Mouse (Mus musculus) heart, embryonic 15.5 days (tissue): Measurements from ENCODE around the gene Dgcr8. TPM values are rescaled to one million over a fixed set of nuclear protein-coding genes. Genes with fewer than 3 reads are reported as not detected.

ENCODE experiments used
- ATAC-seq: fragments of 200-750 bp; cut with Nextera tagmentation; replicated peaks from 2 replicates; pipeline ENCODE4 v1.8.0; 2017; ENCODE audit warnings: low read depth, moderate TSS enrichment; ENCODE audit not compliant: insufficient number of reproducible peaks, insufficient read depth, low FRiP score
- H3K27ac ChIP-seq: fragments of 300-500 bp; sonication (generic); 2 replicates; pipeline ENCODE4 v1.5.1; 2015; ENCODE audit warnings: mild to moderate bottlenecking, inconsistent platforms
- H3K27me3 ChIP-seq: fragments of 300-500 bp; sonication (generic); 2 replicates; pipeline ENCODE4 v1.6.1; 2015; ENCODE audit warnings: inconsistent platforms
- H3K36me3 ChIP-seq: fragments of 300-500 bp; sonication (generic); 2 replicates; pipeline ENCODE4 v1.6.1; 2015; ENCODE audit warnings: mild to moderate bottlenecking, inconsistent platforms
- H3K4me1 ChIP-seq: fragments of 300-500 bp; sonication (generic); replicated peaks from 2 replicates; pipeline ENCODE4 v1.6.1; 2015; ENCODE audit warnings: inconsistent platforms
- H3K4me2 ChIP-seq: fragments of 300-500 bp; sonication (generic); 2 replicates; pipeline ENCODE4 v1.6.1; 2015; ENCODE audit warnings: inconsistent platforms, mild to moderate bottlenecking, moderate library complexity
- H3K4me3 ChIP-seq: fragments of 300-500 bp; sonication (generic); 2 replicates; pipeline ENCODE4 v1.5.1; 2015; ENCODE audit warnings: mild to moderate bottlenecking, inconsistent platforms
- H3K9ac ChIP-seq: fragments of 300-500 bp; sonication (generic); 2 replicates; pipeline ENCODE4 v1.6.1; 2015; ENCODE audit warnings: mild to moderate bottlenecking, inconsistent platforms
- H3K9me3 ChIP-seq: fragments of 300-500 bp; sonication (generic); replicated peaks from 2 replicates; pipeline ENCODE4 v1.6.1; 2016; ENCODE audit warnings: inconsistent platforms
- WGBS: fragments of 180-500 bp; shearing (Covaris S2); methylation state at CpG from one replicate; pipeline ENCODE4 v1.1.7; 2015; ENCODE audit warnings: mixed read lengths; 5-methylcytosine and 5-hydroxymethylcytosine counted together
- polyA plus RNA-seq: library from polyadenylated mRNA; unstranded; fragments of >200 nt; fragmentation: Nextera tagmentation; extraction: Ambion mirVana; gene quantifications from 2 replicates; pipeline ENCODE4 v1.2.1, GENCODE M21; 2015

Dgcr8 gene
- polyA plus RNA-seq, 1 experiment from 2014 or later: 15.8 TPM

DNA sequence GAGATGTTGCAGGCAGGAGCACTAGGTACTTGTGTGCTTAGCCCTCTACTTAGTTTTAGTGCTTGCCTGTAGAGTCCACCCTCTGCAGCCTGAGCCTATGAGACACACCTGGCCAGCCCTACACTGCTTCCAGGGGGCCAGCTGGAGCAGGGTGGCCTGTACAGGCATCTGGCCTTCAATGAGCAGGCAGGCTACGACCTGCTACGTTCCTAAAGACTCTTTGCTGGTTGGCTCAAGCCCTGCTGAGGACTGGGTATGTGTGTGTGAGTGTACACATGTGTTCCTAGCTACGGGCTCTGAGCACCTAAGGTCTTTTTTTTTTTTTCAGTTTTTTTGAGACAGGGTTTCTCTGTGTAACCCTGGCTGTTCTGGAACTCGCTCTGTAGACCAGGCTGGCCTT, 57.6 kb downstream of the Dgcr8 start:
- Histone ChIP-seq H3K27me3 (no peaks in the 10 kb centered on the region), H3K27ac (peak overlapping the region; percentile 96), H3K4me2 (no peak overlapping the region), H3K4me1 (peaks cover 77% of the 10 kb centered on the region), H3K4me3 (no peak overlapping the region), H3K9ac (no peak overlapping the region), H3K9me3 (no peaks in the 10 kb centered on the region), H3K36me3 (peaks cover 14% of the 10 kb centered on the region)
- WGBS: 71% methylated on average over 4 of the region's 4 CpGs
- no peak for ATAC-seq

DNA sequence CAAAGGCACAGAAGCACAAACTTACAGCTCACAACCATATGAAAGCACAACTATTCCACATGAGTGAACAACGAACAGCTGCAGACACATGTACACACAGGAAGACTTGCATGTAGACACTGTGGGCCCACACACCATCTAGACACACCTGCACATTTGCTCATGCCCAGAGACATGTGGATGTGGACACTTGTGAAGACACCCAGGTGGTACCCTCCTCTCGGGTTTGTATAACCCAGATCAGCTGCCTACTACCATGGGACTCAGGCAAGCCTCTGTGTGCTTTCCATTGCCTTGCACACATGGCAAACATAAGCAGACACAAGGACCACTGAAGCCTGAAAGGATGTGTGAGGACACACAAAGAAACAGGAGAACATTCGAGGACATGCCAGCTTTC, 58.0 kb downstream of the Dgcr8 start:
- peak overlapping the region; percentile 60 for H3K4me2 ChIP-seq
- H3K4me1 ChIP-seq: peaks cover 73% of the 10 kb centered on the region
- WGBS: 77% methylated on average over 3 of the region's 3 CpGs
- no peak overlapping the region for H3K9ac ChIP-seq
- peak overlapping the region; percentile 96 for H3K27ac ChIP-seq
- ATAC-seq: no peak
- no peaks in the 10 kb centered on the region for H3K9me3 ChIP-seq
- no peak overlapping the region for H3K4me3 ChIP-seq
- H3K36me3 ChIP-seq: peaks cover 18% of the 10 kb centered on the region
- H3K27me3 ChIP-seq: no peaks in the 10 kb centered on the region

DNA sequence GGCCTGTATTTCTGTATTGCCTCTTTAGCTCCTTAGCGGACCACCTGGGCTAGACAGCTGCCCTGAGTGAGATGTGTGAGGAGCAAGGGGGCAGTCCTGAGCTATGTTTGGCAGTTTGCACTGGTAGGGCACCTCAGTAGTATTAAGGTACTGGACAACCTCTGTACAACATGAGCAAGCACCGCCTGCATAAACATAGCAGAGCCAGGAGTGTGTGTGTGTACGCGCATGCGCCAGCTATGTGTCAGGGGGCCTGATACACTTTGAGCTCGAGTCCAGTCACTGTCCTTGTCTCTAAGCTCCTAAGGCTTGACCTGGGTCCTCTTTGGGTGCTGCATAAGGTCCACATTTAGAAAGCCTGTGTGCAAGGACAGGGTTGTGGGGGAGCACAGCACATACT, 58.4 kb downstream of the Dgcr8 start:
- Histone ChIP-seq H3K4me3 (peak overlapping the region; percentile 3; the same call in 1 of the 2 replicates), H3K36me3 (peaks cover 23% of the 10 kb centered on the region), H3K4me1 (peaks cover 69% of the 10 kb centered on the region), H3K27ac (peak overlapping the region; percentile 96), H3K9ac (peak overlapping the region; percentile 35), H3K27me3 (no peaks in the 10 kb centered on the region), H3K4me2 (peak overlapping the region; percentile 60), H3K9me3 (no peaks in the 10 kb centered on the region)
- WGBS: 55% methylated on average over 6 of the region's 6 CpGs
- ATAC-seq: 0 out of 2 replicates have a peak, but pooled peaks have one; percentile 6

DNA sequence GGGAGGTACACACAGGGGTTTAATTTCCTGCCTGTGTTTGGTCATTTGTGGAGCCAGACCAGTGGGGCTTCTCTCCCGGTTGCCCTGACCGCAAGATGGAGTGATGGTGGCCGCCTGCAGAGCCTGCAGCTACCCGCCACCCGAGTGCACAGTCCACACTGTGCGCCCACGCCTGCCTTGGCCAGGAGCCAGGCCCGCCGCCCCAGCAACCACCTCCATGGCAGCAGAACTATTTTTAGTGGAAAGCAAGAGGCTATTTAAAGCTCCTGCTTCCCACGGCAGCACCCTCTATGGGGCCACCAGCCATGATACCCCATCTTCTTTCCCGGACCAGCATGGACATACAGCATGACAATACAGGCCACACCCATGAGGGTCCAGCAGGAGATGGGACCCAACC, 59.4 kb downstream of the Dgcr8 start:
- H3K27ac ChIP-seq: peak overlapping the region; percentile 96
- peaks cover 33% of the 10 kb centered on the region for H3K36me3 ChIP-seq
- WGBS: 15% methylated on average over 11 of the region's 11 CpGs
- H3K27me3 ChIP-seq: no peaks in the 10 kb centered on the region
- H3K4me2 ChIP-seq: peak overlapping the region; percentile 60
- H3K9me3 ChIP-seq: no peaks in the 10 kb centered on the region
- H3K4me3 ChIP-seq: peak overlapping the region; percentile 31
- ATAC-seq: peak; percentile 60
- H3K4me1 ChIP-seq: peaks cover 67% of the 10 kb centered on the region
- H3K9ac ChIP-seq: peak overlapping the region; percentile 35

DNA sequence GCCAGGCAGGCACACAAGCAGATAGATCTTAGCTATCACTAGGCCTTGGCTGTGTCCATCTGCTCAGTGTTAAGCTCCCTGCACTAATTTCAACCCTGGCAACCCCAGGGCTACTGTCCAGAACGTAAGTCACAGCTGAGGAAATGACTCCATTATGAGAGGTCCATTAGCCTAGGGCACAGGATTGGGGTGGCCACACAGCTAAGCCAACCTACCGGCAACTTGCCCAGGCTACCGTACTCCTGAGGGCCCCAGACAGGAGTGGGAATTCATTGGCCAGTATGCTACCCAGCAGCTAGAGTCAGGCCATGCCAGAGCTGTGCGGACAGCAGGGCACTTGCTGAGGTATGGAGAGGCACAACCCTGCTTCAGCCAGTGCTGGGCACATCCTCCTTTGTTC, 60.2 kb downstream of the Dgcr8 start:
- WGBS: 81% methylated on average over 4 of the region's 4 CpGs
- H3K4me1 ChIP-seq: peaks cover 61% of the 10 kb centered on the region
- no peaks in the 10 kb centered on the region for H3K9me3 ChIP-seq
- peak overlapping the region; percentile 96 for H3K27ac ChIP-seq
- H3K27me3 ChIP-seq: no peaks in the 10 kb centered on the region
- no peak for ATAC-seq
- H3K9ac ChIP-seq: peak overlapping the region; percentile 35
- peak overlapping the region; percentile 60 for H3K4me2 ChIP-seq
- H3K4me3 ChIP-seq: no peak overlapping the region
- H3K36me3 ChIP-seq: peaks cover 40% of the 10 kb centered on the region

DNA sequence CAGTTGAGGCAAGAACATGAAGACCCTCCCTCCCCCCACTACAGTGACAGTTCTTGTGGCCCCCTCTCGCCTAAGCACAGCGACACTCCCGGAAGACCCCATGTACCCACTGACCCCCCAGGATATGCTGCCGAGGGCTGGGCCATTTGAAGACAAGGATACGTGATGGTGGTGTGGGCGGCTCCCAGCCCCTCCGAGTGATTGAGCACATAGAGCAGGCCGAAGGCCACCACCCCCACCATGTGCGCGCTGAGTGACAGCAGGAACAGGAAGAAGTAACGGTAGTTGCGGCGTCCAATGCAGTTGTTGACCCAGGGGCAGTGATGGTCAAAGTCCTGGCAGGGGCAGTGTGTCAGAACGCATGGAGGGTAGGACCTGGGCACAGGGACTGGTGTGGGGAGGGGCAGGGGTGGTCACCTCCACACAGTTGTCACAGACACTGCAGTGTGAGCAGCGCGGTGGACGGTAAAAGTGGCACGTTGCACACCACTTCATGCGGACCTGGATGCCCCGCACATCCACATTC, 61.1 kb downstream of the Dgcr8 start:
- Histone ChIP-seq H3K9me3 (no peaks in the 10 kb centered on the region), H3K9ac (no peak overlapping the region), H3K4me1 (peaks cover 52% of the 10 kb centered on the region), H3K27me3 (no peaks in the 10 kb centered on the region), H3K4me2 (no peak overlapping the region), H3K36me3 (peaks cover 49% of the 10 kb centered on the region), H3K4me3 (no peak overlapping the region), H3K27ac (no peak overlapping the region)
- ATAC-seq: no peak
- 91% methylated on average over 20 of the region's 20 CpGs for WGBS

DNA sequence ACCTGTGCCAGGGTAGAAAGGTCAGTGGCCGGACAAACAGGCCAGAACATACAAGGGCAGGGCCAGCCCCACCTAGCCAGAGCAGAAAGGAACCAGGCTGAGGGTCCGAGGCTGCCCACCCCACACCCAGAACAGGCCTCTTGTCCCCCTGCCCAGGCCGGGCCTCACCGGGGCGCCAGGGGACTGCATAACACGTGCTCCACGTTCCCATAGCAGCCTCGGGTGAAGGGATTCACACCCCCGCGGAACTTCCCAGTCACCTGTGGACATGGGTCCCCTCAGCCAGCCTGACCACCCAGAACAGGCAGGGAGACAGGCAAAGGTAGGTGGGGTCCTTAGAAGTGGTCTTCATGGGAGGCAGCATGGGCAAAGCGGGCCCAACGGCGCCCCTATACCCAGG, 61.9 kb downstream of the Dgcr8 start:
- Histone ChIP-seq H3K9ac (no peak overlapping the region), H3K27ac (no peak overlapping the region), H3K4me3 (no peak overlapping the region), H3K4me2 (no peak overlapping the region), H3K9me3 (no peaks in the 10 kb centered on the region), H3K4me1 (peaks cover 49% of the 10 kb centered on the region), H3K36me3 (peaks cover 54% of the 10 kb centered on the region), H3K27me3 (no peaks in the 10 kb centered on the region)
- ATAC-seq: no peak
- 92% methylated on average over 13 of the region's 13 CpGs for WGBS

DNA sequence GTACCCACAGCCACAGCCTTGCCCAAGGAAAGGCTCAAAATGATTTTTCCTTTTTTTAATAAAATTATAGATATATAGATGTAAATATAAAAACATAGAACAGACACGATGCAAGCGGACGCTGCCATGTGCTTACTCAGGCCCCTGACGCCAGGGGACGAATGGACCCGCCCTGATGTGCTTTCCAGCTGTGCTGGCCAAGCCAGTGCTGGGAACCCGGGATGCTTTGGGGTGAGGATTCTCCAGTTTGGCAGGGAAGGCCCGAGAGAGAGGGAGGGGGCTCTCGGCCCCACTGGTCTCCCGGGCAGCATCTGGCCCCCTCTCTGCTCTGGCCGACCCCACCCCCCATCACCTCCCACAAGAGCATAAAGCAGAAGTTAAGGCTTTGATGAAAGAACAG, 66.9 kb downstream of the Dgcr8 start:
- ATAC-seq: no peak
- Histone ChIP-seq H3K4me2 (no peak overlapping the region), H3K27me3 (no peaks in the 10 kb centered on the region), H3K9me3 (no peaks in the 10 kb centered on the region), H3K4me1 (peaks cover 13% of the 10 kb centered on the region), H3K4me3 (no peak overlapping the region), H3K27ac (no peak overlapping the region), H3K9ac (no peak overlapping the region), H3K36me3 (peaks cover 55% of the 10 kb centered on the region)
- WGBS: 80% methylated on average over 11 of the region's 11 CpGs

DNA sequence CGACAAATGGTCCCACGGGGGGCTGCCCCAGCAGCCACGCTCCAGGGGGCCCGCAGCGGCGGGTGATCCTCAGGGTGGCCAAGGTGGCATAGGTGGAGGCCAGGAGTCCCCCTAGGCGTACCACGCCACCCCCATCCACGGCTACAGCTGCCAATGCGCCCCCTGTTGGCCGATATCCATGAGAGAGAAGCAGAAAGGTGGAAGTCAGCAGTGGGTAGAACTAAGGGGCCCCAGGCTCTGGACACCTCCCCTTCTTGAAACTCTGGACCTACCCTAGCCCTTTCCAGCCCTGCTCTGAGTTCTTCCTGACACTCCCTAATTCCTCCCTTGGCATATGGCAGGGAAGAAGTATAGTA, 67.5 kb downstream of the Dgcr8 start:
- Histone ChIP-seq H3K27me3 (no peaks in the 10 kb centered on the region), H3K9me3 (no peaks in the 10 kb centered on the region), H3K4me3 (no peak overlapping the region), H3K4me1 (peaks cover 13% of the 10 kb centered on the region), H3K36me3 (peaks cover 48% of the 10 kb centered on the region), H3K27ac (no peak overlapping the region), H3K9ac (no peak overlapping the region), H3K4me2 (no peak overlapping the region)
- 73% methylated on average over 11 of the region's 11 CpGs for WGBS
- no peak for ATAC-seq

DNA sequence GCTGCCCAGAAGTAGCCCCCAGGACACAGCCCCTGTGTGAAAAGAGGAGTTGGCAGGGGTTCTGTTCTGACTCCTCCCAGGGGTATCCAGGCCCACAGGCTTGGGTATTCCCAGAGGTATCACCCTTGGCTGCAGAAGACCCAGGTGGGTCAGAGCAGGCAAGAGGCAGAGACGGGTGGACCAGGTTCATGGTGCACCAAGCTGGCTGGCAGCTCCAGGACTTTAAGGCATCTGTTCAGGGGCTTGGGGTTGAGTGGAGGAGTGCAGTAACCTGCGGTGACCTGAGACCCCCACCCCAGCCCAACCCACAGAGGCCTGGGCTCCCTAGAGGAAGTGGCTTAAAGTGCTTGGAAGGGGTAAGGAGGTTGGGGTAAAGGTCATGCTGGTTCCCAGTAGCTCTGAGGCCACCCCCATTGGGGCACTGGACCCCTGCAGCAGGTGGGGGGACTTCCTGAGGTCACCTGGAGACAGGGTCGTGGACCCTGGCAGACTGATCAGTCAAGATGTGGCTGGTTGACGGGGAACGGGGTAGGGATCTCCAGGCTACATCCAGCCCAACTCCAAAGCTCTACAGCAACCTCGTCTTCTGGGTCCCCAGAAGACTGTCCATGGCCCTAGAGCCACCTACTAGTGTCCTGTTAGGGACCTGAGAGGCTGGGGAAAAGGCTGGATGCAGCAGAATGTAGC, 68.0 kb downstream of the Dgcr8 start:
- no peak overlapping the region for H3K27ac ChIP-seq
- no peak for ATAC-seq
- no peaks in the 10 kb centered on the region for H3K27me3 ChIP-seq
- no peak overlapping the region for H3K4me3 ChIP-seq
- no peaks in the 10 kb centered on the region for H3K9me3 ChIP-seq
- H3K4me1 ChIP-seq: peaks cover 13% of the 10 kb centered on the region
- H3K36me3 ChIP-seq: peaks cover 43% of the 10 kb centered on the region
- H3K9ac ChIP-seq: no peak overlapping the region
- WGBS: 89% methylated on average over 6 of the region's 6 CpGs
- H3K4me2 ChIP-seq: no peak overlapping the region

DNA sequence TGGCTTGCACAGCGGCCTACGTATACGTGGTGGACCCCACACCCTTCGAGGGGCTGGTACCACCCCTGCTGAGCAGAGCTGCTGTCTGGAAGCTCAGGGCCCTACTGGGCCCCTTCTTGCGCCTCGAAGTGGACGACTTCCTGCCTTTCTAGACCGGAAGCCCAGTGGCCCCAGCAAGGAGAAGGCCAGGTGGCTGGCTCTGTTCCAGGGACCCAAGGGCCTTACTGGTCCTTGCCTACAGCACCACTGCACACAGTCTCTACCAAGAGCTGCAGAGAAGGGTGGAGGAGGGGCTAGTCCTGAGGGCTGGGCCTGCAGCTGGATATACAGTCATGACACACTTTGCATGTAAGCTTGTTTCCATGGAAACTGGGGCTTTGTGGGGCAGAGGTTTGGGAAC, 69.0 kb downstream of the Dgcr8 start:
- no peak overlapping the region for H3K27ac ChIP-seq
- H3K9ac ChIP-seq: no peak overlapping the region
- H3K27me3 ChIP-seq: no peaks in the 10 kb centered on the region
- H3K4me1 ChIP-seq: peaks cover 17% of the 10 kb centered on the region
- WGBS: 45% methylated on average over 8 of the region's 8 CpGs
- peaks cover 33% of the 10 kb centered on the region for H3K36me3 ChIP-seq
- H3K9me3 ChIP-seq: no peaks in the 10 kb centered on the region
- no peak for ATAC-seq
- H3K4me3 ChIP-seq: no peak overlapping the region
- no peak overlapping the region for H3K4me2 ChIP-seq

DNA sequence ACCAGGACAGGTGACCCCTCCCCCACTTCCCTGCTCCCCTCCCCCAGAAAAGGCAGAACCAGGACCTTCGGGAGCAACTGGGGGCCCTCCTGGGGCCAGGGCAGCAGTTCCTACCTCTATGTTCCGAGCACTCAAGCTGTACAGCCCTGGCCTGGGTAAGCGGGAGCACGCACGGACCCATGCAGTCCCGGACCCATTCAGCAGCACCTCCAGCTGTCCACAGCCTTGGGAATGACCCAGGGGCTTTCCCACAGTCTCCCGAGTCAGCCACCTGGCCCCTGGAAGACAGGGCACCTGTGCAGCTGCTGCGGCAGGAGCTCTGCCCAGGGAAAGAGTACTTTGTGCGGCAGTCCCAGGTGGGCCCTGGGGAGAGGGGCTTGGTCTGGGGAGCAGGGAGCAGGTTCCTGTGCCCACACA, 70.5 kb downstream of the Dgcr8 start:
- Histone ChIP-seq H3K9ac (no peak overlapping the region), H3K4me3 (no peak overlapping the region), H3K4me2 (no peak overlapping the region), H3K36me3 (peaks cover 19% of the 10 kb centered on the region), H3K9me3 (no peaks in the 10 kb centered on the region), H3K4me1 (peaks cover 28% of the 10 kb centered on the region), H3K27ac (no peak overlapping the region), H3K27me3 (no peaks in the 10 kb centered on the region)
- 58% methylated on average over 9 of the region's 9 CpGs for WGBS
- ATAC-seq: no peak
